Mouse (Mus musculus) layer of hippocampus, adult 9-11 months (tissue): ENCODE measurements at regions not wholly inside any gene's neighbourhood (a gene's known extent, or its start where the extent isn't known, plus 50 kb on each side); places are given as distances from the start of the nearest gene placed in this dataset.
A peak's percentile ranks its signal among the peaks of the same experiment; 100 is the strongest.

ENCODE experiments used
- DNase-seq: peaks from one replicate; pipeline ENCODE4 v3.0.0; 2022

GRCm38 (mm10) chr9:120867861-120868260 is 61.2 kb upstream of the Ctnnb1 start:
- no peak for DNase-seq

GRCm38 (mm10) chr9:120868330-120868729 is 60.7 kb upstream of the Ctnnb1 start:
- DNase-seq: no peak

- peak; percentile 78 for DNase-seq
Measured at GRCm38 (mm10) chr9:120869432-120870081, 59.5 kb upstream of the Ctnnb1 start.

GRCm38 (mm10) chr9:120873293-120873692 is 55.7 kb upstream of the Ctnnb1 start:
- no peak for DNase-seq

GRCm38 (mm10) chr9:120874416-120874976 is 54.5 kb upstream of the Ctnnb1 start:
- DNase-seq: no peak

DNA sequence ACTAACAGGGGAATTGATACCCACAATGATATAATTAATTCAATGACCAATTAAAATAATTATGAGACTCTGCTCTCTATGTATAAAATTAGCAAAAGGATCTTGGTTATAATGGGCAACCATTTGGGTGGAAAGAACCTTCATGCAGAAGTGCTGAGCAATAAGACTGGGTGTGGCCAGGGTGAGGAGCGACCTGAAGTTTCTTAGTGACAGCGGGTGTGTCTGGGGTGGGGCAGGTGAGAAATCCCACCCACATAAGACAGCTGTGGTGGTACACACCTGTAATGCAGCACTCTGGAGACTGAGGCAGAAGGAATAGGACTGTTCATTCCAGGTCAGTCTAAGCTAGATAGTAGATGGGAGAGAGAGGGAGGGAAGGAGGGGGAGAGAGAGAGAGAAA is 51.9 kb upstream of the Ctnnb1 start:
- DNase-seq: no peak
